ENCODE assay signal across 12 mouse cellular contexts in genomic region chr14:7567890-7568289, GRCm38 (mm10). TPM values are rescaled to one million over a fixed set of nuclear protein-coding genes. Genes with fewer than 3 reads are reported as not detected.
DNase-seq lines count a peak whose midpoint lies in the region; ATAC-seq lines count a peak whose summit lies in the region.
"Not testable (repeated sequence)": the region's sequence is repeated elsewhere in the genome, so short reads cannot be mapped to it uniquely, and the experiment has no call there.
"Had no signal": no experiment of that assay in that cellular context is flagged by ENCODE, and none has a peak within 500 bp of the region (broad histone marks: within the 10 kb centered on the region; RNA-seq: fewer than 3 reads in every experiment).

No protein-coding gene starts in this region.

- H3K9me3 ChIP-seq in forebrain, embryonic 12.5 days; heart, embryonic 14.5 days (ENCODE audit: control insufficient read depth, low read length); intestine, embryonic 16.5 days (ENCODE audit: control insufficient read depth, low read length); limb, embryonic 12.5 days; midbrain, embryonic 10.5 days (replicated peaks): not testable (repeated sequence)

- peak overlapping the region; percentile 46 for H3K4me3 ChIP-seq in forebrain, embryonic 12.5 days (replicated peaks)
- peak overlapping the region; percentile 38 to 41 for H3K4me3 ChIP-seq in heart, embryonic 14.5 days (ENCODE audit: control insufficient read depth in 1 of 2, insufficient read depth in 1 of 2, low read depth in 1 of 2, low read length in 2 of 2)
- peak overlapping the region; percentile 35 for H3K4me3 ChIP-seq in intestine, embryonic 16.5 days (ENCODE audit: low read length)
- H3K4me3 ChIP-seq in limb, embryonic 12.5 days (replicated peaks) = peak overlapping the region; percentile 45
- peak overlapping the region; percentile 56 for H3K4me3 ChIP-seq in midbrain, embryonic 10.5 days

- not testable (repeated sequence) for H3K27me3 ChIP-seq in forebrain, embryonic 12.5 days; heart, embryonic 14.5 days (ENCODE audit: control insufficient read depth, insufficient read depth, low read length); intestine, embryonic 16.5 days (replicated peaks; ENCODE audit: control insufficient read depth, insufficient read depth, low read length); limb, embryonic 12.5 days; midbrain, embryonic 10.5 days (ENCODE audit: low read depth, poor library complexity, severe bottlenecking)

- not testable (repeated sequence) for H3K4me1 ChIP-seq in forebrain, embryonic 12.5 days; heart, embryonic 14.5 days (ENCODE audit: control insufficient read depth in 2 of 2, insufficient read depth in 2 of 2, low read length in 2 of 2); intestine, embryonic 16.5 days (ENCODE audit: control insufficient read depth, insufficient read depth, low read length); limb, embryonic 12.5 days (replicated peaks); midbrain, embryonic 10.5 days

- not testable (repeated sequence) for H3K36me3 ChIP-seq in forebrain, embryonic 12.5 days (replicated peaks); heart, embryonic 14.5 days (ENCODE audit: control insufficient read depth, insufficient read depth, low read length); intestine, embryonic 16.5 days (ENCODE audit: control insufficient read depth, insufficient read depth, low read length); limb, embryonic 12.5 days; midbrain, embryonic 10.5 days

- WGBS in forebrain, embryonic 12.5 days = under 1% methylated on average over 23 of the region's 27 CpGs
- WGBS in heart, embryonic 14.5 days = under 1% methylated on average over 18 of the region's 27 CpGs
- WGBS in intestine, embryonic 16.5 days = 0% methylated on average over 18 of the region's 27 CpGs
- 0% methylated on average over 18 of the region's 27 CpGs for WGBS in limb, embryonic 12.5 days
- under 1% methylated on average over 21 of the region's 27 CpGs for WGBS in midbrain, embryonic 10.5 days

- H3K27ac ChIP-seq in forebrain, embryonic 12.5 days; heart, embryonic 14.5 days (replicated peaks in 1 of 2; ENCODE audit: control insufficient read depth in 1 of 2, insufficient read depth in 1 of 2, low read depth in 2 of 2, low read length in 2 of 2); intestine, embryonic 16.5 days (ENCODE audit: low read length); limb, embryonic 12.5 days; midbrain, embryonic 10.5 days (replicated peaks): not testable (repeated sequence)

- peak; percentile 0 for DNase-seq in ES-CJ7 (ENCODE audit: low read depth, low spot score)
- DNase-seq in cerebellum, postnatal 10 days = peak; percentile 4 to 16
- DNase-seq in midbrain, embryonic 10.5 days (ENCODE audit: low spot score) = peak; percentile 36
- DNase-seq in right cerebral cortex, postnatal 4 days = peak; percentile 4

- ATAC-seq in forebrain, embryonic 12.5 days (ENCODE audit: low FRiP score); heart, embryonic 14.5 days (ENCODE audit: insufficient number of reproducible peaks, insufficient read depth, low FRiP score, low read depth); intestine, embryonic 16.5 days; limb, embryonic 12.5 days (ENCODE audit: insufficient number of reproducible peaks, insufficient read depth, low FRiP score, low TSS enrichment, low read depth): not testable (repeated sequence)

- H3K4me2 ChIP-seq in forebrain, embryonic 12.5 days = peak overlapping the region; percentile 71
- peak overlapping the region; percentile 66 for H3K4me2 ChIP-seq in heart, embryonic 14.5 days (ENCODE audit: low read length)
- H3K4me2 ChIP-seq in intestine, embryonic 16.5 days (ENCODE audit: low read depth, low read length) = peak overlapping the region; percentile 62
- H3K4me2 ChIP-seq in limb, embryonic 12.5 days = peak overlapping the region; percentile 72

- H3K9ac ChIP-seq in forebrain, embryonic 12.5 days = peak overlapping the region; percentile 55; the same call in 1 of the 2 replicates
- H3K9ac ChIP-seq in heart, embryonic 14.5 days (ENCODE audit: low read length); intestine, embryonic 16.5 days (ENCODE audit: low read depth, low read length): not testable (repeated sequence)
- H3K9ac ChIP-seq in limb, embryonic 12.5 days (replicated peaks) = 0 out of 2 replicates have a peak overlapping the region, but pooled peaks have one; percentile 44

RNA-seq across cellular contexts. Expression of gene Gm3558, which starts 0.5 kb away (rescaled TPM):
- 1.1 and 1.6 TPM in 2 replicates for polyA plus RNA-seq in forebrain, embryonic 12.5 days (2016; fragmentation: Nextera tagmentation; extraction: Ambion mirVana)
- polyA plus RNA-seq in heart, embryonic 14.5 days (2014; fragmentation: Nextera tagmentation; extraction: Ambion mirVana) = 0.62 and 0.70 TPM in 2 replicates
- polyA plus RNA-seq in intestine, embryonic 16.5 days (2015; fragmentation: Nextera tagmentation; extraction: Ambion mirVana) = 0.34 and 0.37 TPM in 2 replicates
- polyA plus RNA-seq in limb, embryonic 12.5 days (2016; fragmentation: Nextera tagmentation; extraction: Ambion mirVana) = 0.35 and 0.49 TPM in 2 replicates
- polyA plus RNA-seq in midbrain, embryonic 10.5 days (2016; fragmentation: Nextera tagmentation; extraction: Ambion mirVana) = 0.61 and 1.0 TPM in 2 replicates
- polyA plus RNA-seq: myocyte had no signal

RNA-seq across cellular contexts. Expression of gene Gm10338, which starts 27.5 kb away (rescaled TPM):
- polyA plus RNA-seq in forebrain, embryonic 12.5 days (2016; fragmentation: Nextera tagmentation; extraction: Ambion mirVana) = not detected in 2 replicates
- not detected in 2 replicates for polyA plus RNA-seq in heart, embryonic 14.5 days (2014; fragmentation: Nextera tagmentation; extraction: Ambion mirVana)
- not detected in 2 replicates for polyA plus RNA-seq in intestine, embryonic 16.5 days (2015; fragmentation: Nextera tagmentation; extraction: Ambion mirVana)
- polyA plus RNA-seq in limb, embryonic 12.5 days (2016; fragmentation: Nextera tagmentation; extraction: Ambion mirVana) = not detected in 2 replicates
- not detected in 2 replicates for polyA plus RNA-seq in midbrain, embryonic 10.5 days (2016; fragmentation: Nextera tagmentation; extraction: Ambion mirVana)
- polyA plus RNA-seq: activated CD4-positive, CD25-positive, alpha-beta regulatory T cell, adult 4 months; lung, adult 2 months; myocyte; thymus, adult 2 months had no signal
